Mouse (Mus musculus) common myeloid progenitor, adult 5-6 weeks (primary cell): ENCODE results near the gene Itgb4. TPM values are rescaled to one million over a fixed set of nuclear protein-coding genes. Genes with fewer than 3 reads are reported as not detected.
"Not testable (repeated sequence)": the region's sequence is repeated elsewhere in the genome, so short reads cannot be mapped to it uniquely, and the experiment has no call there.

Experiments
- ATAC-seq: replicated peaks from 2 replicates; pipeline ENCODE4 v1.8.0; 2016; ENCODE audit warnings: low read depth, mild to moderate bottlenecking, moderate TSS enrichment, inconsistent platforms; ENCODE audit not compliant: poor library complexity, severe bottlenecking
- total RNA-seq: library from RNA; stranded (forward); fragments of 200-1000, 187-1606 nt; gene quantifications from 2 replicates; pipeline ENCODE4 v1.2.3, GENCODE M21; 2017

Gene Itgb4
- total RNA-seq, 1 experiment from 2014 or later, result 5.1 TPM

- ATAC-seq, result no peak
These were observed 31.4 kb downstream of the Itgb4 start for GRCm38 (mm10) chr11:116005701-116006419.

DNA sequence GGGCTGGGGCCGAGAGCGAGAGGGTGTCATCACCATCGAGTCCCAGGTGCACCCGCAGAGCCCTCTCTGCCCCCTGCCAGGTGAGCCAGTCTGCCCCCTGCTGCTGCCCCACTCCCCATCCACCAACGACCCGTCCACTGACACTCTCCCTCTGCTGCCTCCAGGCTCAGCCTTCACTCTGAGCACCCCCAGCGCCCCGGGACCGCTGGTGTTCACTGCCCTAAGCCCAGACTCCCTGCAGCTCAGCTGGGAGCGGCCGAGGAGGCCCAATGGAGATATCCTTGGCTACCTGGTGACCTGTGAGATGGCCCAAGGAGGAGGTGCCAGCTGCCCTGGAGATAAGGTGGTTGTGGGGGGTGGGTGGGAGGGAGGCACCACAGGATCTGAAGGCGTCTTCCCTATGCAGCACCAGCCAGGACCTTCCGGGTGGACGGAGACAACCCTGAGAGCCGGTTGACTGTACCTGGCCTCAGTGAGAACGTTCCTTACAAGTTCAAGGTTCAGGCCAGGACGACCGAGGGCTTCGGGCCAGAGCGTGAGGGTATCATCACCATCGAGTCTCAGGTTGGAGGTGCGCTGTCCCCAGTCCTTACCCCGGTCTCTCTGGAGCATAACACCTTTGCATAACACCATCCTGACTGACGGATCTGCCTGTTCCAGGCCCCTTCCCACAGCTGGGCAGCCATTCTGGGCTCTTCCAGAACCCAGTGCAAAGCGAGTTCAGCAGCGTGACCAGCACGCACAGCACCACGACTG lies 32.8 kb downstream of the Itgb4 start:
- no peak for ATAC-seq

GRCm38 (mm10) chr11:116008411-116008810 lies 33.9 kb downstream of the Itgb4 start:
- ATAC-seq, result no peak

- ATAC-seq, result no peak
These were observed 34.4 kb downstream of the Itgb4 start for GRCm38 (mm10) chr11:116008832-116009375.

GRCm38 (mm10) chr11:116009661-116010060 lies 35.2 kb downstream of the Itgb4 start:
- no peak for ATAC-seq

DNA sequence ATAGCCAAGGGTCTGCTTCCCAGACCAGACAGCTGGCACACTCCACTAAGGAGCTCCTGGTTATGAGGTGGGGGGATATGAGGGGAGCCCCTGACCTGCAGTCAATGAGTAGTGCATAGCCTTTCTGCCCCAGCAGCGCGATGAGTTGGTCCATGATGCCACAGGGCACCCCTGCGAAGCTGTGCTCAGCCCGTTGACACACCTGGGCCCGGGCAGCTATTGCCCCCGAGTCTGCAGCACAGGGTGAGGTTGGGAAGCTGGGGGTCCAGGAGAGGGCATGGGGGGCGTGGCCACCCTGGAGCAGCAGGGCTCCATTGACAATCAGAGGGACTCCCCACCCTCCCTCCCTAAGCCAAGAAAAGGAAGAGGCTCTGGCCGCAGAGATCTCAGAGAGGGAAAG lies 35.6 kb downstream of the Itgb4 start:
- no peak for ATAC-seq

- no peak for ATAC-seq
These were observed 36.4 kb downstream of the Itgb4 start for GRCm38 (mm10) chr11:116010948-116011347.

DNA sequence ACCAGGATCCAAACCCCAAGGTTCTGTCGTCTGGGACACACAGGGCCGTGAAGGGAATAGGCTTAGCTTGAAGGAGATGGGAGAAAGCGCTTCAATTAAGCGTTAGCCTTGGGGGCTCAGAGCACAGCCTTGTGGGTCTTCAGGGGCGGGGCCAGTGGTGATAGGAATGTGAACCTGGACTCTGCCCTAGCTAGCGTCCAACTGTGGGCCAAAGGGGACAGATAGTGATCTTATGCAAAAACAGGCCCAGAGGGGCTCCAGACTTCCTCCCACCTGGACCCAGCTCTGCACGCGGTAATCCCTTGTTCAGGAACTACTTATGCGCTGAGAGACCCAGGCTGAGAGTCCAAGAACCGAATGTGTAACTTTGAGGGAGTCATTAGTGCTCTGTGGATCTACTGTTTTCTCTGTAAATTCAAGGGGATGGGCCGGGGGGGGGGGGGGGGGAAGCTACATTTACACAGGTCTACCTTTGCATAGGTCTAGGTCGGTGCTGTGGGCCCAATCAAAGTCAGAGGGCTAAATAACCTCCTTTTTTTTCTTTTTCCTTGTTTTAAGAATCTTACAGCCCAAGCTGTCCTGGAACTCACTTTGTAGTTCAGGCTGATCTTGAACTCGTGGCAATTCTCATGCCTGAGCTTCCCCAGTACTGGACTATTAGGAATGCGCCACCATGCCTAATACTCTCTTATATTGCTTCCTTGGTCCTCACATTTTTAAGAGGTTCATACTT lies 37.2 kb downstream of the Itgb4 start:
- no peak for ATAC-seq

- peak; percentile 84 for ATAC-seq
These were observed 37.9 kb downstream of the Itgb4 start, which contains the start of gene Galk1 for GRCm38 (mm10) chr11:116012262-116012947. TSS of gene Galk1 (minus strand) at chr11:116012719.

- no peak for ATAC-seq
These were observed 40.3 kb downstream of the Itgb4 start for GRCm38 (mm10) chr11:116014821-116015220.

- peak; percentile 52 for ATAC-seq
These were observed 43.6 kb downstream of the Itgb4 start for GRCm38 (mm10) chr11:116018106-116018505.

DNA sequence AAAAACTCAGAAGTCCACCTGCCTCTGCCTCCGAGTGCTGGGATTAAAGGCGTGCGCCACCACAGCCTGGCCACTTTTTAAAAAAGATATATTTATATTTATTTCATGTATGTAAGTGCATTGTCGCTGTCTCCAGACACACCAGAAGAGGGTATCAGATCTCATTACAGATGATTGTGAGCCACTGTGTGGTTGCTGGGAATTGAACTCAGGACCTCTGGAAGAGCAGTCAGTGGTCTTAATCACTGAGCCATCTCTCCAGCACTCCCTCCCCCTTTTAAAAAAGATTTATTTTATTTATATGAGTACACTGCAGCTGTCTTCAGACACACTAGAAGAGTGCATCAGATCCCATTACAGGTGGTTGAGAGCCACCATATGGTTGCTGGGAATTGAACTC lies 44.4 kb downstream of the Itgb4 start:
- not testable (repeated sequence) for ATAC-seq

- ATAC-seq, result no peak
These were observed 44.9 kb downstream of the Itgb4 start for GRCm38 (mm10) chr11:116019360-116019791.

- ATAC-seq, result no peak
These were observed 45.5 kb downstream of the Itgb4 start for GRCm38 (mm10) chr11:116019976-116020411.

DNA sequence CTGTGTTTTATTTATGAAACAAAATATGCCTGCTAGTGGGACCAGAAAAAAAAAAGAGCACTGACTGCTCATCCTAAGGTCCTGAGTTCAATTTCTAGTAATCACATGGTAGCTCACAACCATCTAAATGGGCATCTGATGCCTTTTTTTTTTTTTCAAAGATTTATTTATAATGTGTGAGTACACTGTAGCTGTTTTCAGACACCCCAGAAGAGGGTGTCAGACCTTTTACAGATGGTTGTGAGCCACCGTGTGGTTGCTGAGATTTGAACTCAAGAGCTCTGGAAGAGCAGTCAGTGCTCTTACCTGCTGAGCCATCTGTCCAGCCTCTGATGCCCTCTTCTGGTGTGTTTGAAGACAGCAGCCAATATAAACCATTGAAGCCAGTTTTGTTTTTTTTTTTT lies 46.0 kb downstream of the Itgb4 start:
- ATAC-seq, result no peak

DNA sequence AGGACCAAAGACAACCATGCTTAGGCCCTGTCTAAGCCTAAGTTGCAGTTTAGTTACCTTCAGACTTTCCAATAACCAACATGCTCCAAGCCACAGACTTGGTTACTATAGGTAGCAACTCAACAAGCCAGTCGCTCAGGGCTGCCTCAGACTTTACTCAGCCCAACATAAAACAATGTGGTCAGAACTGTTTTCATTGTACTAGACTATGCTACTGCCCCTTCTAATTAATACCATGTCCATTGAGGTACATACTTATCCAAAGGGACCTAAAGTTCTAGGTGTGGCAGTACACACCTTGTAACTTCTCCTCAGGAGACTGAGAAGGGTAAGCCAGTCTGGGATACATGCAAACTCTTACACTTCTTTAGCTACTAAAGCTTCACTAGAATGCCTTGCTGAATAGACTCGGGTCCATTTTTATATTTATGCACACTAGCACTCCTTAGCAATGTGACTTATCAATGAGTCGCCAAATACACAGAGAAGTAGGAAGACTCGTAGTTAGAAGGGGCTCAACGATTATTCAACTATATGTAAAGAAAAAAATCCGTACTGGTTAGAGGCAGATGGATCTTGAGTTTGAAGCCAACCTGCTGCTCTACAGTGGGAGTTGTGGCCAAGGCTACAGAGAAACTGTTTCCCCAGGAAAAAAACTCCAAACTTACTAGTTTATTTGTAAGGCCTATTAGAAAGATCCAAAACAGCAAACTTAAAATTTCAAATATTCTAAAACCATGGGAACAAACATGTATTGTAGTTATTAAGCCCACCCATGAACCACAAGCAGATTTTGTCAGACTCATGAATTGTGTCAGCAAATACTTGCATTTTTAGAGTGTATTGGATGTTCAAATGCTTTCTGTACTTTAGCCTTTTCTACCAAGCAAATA lies 47.1 kb downstream of the Itgb4 start:
- ATAC-seq, result no peak

GRCm38 (mm10) chr11:116022256-116022780 lies 47.8 kb downstream of the Itgb4 start:
- ATAC-seq, result no peak

- not testable (repeated sequence) for ATAC-seq
These were observed 48.7 kb downstream of the Itgb4 start for GRCm38 (mm10) chr11:116023074-116023770.
